Mouse (Mus musculus) lung, postnatal 4 days (tissue): ENCODE measurements at regions not wholly inside any gene's neighbourhood (a gene's known extent, or its start where the extent isn't known, plus 50 kb on each side); places are given as distances from the start of the nearest gene placed in this dataset.

ENCODE experiments used
- DNase-seq, 2 experiments: peaks; one replicate each; pipeline ENCODE4 v3.0.0; 2021

DNA sequence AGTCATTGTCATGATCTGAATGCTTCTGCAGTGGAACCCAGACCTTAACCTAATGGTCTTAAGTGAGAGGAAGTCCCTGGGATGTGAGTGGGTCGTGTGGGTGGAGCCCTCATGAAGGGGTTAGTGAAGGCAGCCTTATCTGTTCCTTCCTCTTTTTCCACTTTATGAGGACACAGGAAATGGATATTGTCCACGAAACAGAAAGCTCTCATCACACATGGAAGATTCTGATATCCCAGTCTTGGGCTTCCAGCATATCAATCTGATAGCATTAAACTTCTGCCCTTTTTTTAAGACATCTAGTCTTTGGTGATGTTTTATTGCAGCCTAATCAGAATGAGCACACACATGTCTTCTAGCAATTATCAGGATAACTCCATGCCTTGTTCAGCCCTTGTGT lies 164.0 kb downstream of the Mex3b start:
- DNase-seq = no peak

DNA sequence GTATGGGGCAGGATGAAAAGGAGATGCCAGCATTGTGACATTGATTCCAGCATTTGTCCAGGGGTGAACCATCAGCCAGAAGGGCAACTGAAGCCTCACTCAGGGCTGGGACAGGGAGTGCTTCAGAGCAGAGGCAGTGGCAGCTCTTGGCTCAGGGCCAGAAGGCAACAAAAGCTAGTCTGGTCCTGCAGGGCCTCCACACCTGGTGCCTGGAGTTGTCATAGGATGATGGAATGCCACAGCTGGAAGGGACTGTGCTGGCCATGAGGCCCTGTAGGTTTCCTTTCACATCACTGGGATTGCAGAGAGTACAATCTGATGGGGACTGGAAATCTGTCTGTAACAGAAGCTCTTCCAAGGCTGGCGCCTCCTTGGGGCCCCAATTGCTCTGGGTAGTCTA lies 164.9 kb downstream of the Mex3b start:
- no peak for DNase-seq

DNA sequence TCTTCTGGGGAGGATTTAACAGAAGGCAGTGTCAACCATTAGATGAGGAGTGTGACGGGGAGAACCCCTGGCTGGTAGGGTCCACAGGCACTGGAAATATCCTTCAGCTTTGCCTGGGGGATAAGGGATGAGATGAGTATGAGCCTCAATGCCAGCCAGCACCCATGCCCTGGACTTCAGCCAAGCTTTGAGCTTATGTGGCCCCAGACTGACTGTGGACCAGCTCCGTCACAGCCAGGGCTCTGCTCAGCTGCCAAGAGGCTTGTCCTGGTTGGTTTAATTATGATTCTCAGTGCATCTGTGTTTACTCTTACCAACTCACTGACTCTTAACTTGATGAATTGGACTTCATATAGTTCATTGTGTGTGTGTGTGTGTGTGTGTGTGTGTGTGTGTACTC lies 165.8 kb downstream of the Mex3b start:
- DNase-seq = no peak

GRCm38 (mm10) chr7:83035190-83035589 lies 168.1 kb downstream of the Mex3b start:
- DNase-seq = no peak

DNA sequence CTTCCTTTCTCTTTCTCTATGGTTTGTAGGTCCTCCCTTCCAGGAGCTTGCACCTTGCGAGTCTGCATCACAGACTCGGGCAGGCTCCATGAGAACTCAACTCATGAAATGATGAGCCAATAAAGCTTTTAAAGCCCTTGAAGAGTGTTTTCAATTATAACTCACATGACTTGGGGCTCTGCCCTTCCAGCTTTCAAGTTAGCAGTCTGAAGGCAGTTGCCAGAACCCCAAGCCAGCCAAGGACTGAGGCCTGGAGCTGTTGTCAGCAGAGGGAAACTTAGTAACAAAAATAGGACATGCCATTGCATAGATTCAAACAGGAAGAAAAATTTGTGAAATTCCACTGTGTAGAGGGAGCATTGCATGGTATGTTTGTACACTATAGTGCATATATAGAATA lies 169.3 kb downstream of the Mex3b start:
- DNase-seq = peak in 1 of 2 experiments; percentile 30

GRCm38 (mm10) chr7:83037100-83037499 lies 170.0 kb downstream of the Mex3b start:
- DNase-seq = no peak

GRCm38 (mm10) chr7:83037714-83038113 lies 170.6 kb downstream of the Mex3b start:
- DNase-seq = no peak

DNA sequence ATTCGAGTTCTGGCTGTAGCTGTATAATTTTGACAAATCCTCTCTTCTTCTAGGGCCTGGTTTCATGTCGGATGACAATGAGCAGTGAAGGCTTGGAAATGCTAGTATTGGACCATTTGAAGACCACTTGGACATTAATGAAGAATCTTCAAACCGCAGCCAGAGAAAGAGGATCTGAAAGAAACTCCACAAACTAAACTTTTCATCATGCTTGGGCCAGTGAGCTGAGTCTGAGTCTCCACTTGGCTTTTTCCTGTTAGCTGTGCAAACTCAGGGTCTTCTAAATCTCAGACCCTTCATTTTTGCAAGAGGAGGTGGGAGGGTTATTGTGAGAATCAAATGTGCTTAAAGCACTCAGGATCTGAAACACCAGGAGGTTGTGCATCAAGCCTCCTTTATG lies 176.6 kb downstream of the Mex3b start:
- DNase-seq = no peak

- DNase-seq = no peak
Observed at GRCm38 (mm10) chr7:83045266-83045665, 178.1 kb downstream of the Mex3b start.

- no peak for DNase-seq
Observed at GRCm38 (mm10) chr7:83050011-83050410, 182.9 kb downstream of the Mex3b start.

DNA sequence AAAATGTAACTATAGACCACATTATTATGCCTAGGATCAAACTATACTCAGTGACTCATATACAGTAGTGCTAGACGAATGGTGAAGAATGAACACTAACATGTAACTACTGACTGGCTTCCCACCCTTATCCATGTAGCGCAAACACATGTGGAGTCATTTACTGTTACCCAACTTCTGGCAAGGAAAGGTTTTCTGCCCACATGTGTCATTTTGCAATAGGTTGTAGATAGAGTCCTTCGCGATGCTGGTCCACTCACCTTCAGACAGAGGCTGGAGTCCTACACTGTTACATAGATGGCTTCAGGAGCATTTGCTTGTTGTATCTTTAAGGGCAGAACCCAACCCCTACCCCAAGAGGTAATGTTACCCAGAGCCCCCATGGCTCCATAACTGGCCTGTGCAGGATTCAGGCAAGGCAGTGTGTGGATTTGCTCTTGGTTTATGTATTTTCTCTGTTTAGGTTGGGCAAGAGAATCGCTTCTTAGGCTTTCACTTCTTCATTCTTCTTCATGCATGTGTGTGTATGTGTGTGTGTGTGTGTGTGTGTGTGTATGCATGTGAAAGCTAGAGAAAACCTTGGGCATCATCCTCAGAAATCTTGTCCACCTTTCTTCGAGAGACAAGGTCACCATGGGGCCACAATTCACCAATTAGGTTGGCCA lies 183.8 kb downstream of the Mex3b start:
- DNase-seq = no peak

DNA sequence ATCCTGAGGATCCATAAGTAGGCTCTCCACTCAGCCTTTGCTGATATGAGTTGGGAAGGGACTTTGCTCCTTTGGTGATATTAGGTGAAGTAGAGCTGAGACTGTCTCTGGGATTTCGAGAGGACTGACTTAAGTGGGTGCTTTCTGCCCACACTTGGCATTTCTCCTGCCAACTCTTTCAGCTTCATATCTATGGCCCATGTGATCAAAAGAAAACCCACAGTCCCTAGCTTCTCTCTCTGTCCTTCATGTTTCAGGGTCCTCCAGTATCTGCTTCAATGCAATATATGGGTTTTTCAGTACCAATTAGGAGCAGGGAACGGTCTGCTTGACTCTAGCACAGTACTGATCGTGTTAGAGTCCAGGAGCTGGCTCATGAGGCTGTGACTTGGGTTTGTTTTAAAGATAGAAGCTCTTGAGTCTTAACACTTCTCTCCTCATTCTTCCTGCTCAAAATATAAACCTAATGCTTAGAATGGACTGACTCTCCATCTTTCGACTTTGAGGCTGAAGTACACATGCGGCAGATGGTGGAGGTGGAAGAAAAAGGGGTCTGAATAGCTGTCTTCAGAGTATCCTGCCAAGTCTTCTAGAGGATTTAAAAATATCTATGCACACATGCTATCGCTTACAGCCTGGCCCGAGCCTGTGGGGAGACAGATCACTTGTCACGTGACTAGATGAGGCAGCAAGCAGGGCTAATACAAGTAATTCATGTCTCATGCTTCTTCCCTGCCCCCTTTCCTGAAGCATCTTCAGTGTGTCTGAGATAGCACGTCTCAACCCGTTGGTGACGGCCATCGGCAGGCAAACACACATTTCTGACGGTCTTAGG lies 189.2 kb downstream of the Mex3b start:
- no peak for DNase-seq

DNA sequence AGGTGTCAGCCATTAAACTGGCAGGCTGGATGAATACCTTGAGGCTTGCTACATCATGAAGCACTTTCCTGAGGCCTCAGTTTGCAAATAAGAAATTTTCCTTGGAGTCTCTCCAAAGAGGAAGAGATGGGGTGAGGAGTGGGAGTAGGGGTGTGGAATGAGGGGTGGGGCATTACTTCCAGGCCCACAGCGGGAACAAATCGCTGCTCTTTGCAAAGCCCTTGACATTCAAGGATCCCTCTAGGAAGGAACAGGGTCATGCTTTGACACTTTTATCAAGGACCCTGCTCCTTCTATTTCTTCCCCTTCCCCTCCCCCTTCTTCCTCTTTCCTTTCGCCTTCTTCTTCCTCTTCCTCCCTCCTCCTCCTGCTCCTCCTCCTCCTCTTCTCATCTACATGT lies 193.2 kb downstream of the Mex3b start:
- DNase-seq = no peak

GRCm38 (mm10) chr7:83060733-83061132 lies 193.6 kb downstream of the Mex3b start:
- no peak for DNase-seq

DNA sequence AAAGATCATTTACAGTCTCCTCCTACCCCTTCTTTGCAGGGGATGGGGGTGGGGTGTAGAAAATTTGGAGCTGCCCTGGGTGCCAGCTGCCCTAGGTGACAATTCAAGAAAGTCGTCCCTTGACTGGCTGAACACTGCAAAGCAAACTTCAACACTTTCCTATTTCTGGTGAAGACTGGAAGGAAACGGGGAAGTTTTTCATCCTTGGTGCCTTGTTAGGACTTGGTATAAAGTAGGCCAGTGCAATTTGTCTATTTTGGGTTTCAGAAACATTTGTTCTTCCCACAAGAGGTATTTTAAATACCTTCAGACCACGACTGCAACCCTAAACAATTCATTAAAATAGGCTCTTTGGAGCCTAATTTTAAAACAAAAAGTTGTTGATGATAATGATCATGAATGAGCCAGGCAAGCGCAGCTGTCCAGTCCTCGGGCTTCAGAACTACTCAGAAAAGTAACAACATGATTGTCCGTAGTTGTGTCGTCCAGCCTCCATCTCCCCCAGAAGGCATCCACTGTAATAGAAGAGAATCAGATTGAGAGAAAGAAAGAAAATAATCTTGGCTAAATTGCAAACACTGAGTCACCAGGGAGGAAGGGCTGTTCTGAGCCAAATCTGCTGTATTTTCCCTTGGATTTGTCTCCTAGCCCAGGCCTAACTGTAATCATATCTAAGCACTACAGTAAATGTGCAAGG lies 194.2 kb downstream of the Mex3b start:
- no peak for DNase-seq

DNA sequence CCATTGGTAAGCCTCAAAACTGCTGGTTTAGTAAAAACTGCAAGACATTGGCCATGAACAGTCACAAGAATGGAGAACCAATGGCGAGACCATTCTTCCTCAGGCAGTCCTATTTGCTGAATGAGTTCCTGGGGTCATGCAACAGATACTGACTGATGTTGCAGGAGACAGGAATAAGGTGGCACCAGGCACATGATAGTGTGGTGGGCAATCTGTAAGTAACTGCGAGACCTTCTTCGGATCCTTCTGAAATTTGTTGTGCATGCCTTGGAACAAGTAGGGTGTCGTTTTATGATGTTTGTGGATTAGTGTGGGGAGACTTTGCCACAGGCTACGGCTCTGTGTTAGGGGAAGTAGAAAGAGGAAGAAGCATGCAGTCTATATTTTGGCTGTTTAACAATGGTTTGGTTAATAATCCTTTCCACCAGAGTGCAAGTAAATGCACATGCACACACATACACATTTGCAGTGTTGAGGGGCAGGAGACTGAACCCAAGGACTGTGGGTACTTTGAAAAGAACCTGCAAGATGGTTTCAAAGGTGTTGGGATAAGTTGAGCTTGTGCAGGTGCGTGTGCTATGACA lies 194.9 kb downstream of the Mex3b start:
- DNase-seq = no peak

- no peak for DNase-seq
Observed at GRCm38 (mm10) chr7:83063559-83063958, 196.4 kb downstream of the Mex3b start.

- no peak for DNase-seq
Observed at GRCm38 (mm10) chr7:83065341-83065740, 198.2 kb downstream of the Mex3b start.

- DNase-seq = no peak
Observed at GRCm38 (mm10) chr7:83074399-83074970, 207.4 kb downstream of the Mex3b start.

DNA sequence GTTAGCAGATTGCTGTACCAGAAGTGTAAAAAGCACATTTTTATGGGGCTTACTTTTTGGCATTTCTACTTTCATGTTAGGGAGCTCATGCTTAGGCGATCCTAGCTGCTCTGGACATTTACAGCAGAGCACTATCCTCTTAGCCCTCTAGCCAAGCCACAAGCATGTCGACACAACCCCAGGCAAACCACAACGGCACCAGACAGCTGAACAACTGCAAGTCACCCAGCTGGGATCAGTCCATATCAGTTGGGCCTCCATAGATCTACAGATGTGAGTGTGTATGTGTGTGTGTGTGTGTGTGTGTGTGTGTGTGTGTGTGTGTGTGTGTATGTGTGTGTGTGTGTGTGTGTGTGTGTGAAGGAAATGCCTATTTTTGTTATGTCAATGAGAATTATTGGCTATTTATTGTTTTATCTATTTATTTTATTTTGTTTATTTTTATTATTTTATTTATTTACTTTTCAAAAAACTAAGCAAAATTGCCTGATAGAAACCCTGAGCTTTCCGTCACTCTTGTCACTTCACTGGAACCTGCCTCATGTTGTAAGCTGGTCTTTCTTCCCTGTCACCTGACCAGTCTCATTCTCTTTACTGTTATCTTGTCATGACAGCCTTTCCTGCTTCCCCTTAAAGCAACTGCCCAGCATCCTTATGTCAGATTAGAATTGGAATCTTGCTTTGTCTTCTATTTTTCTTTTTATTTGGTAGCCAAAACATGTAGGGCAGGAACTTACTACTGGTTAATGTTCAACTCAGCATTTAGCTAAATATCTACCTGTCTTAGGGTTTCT lies 208.2 kb downstream of the Mex3b start:
- DNase-seq = peak; percentile 16 to 56

DNA sequence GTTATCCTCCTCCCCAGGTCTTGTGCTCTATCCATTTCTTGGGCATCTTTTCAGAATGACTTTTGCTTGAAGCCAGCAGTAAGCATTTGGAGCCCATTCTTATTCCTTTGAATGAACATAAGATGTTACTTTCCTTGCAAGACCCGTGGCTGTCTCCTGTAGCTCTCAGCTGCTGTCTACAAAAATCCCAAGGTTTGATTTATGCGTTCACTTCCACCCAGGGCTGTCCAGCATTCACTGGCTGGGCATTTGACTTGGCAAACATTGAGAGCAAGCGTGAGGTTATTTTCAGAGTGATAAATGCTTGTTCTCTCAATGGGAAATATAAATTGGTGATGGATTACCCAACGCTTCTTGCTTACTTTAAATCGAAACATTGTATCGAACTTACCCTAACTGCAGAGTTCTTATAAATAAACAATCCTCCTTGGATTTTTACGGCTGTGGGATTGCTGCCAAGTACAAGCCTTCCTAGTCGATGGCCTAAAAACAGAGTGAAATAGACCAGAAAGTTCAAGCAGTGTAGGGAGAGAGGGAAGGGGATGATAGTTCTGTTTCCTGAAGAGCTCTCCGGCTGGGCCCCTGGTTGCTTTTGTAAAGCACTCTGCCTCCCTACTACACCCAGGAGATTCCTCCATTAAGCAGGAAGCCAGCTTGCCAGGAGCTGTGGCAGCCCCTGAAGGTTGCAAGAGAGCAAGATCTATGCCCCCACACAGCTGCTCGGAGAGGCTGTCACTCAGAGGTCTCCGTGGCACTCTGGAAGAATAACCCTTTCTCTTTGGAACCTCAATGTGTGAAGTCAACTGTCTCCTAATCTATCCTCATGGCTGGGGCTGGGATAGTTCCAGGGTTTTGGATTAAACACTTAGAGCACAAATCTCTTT lies 210.1 kb downstream of the Mex3b start:
- no peak for DNase-seq
